Mouse (Mus musculus): Measurements from ENCODE around the gene Ankrd13b.

Ankrd13b gene

DNA sequence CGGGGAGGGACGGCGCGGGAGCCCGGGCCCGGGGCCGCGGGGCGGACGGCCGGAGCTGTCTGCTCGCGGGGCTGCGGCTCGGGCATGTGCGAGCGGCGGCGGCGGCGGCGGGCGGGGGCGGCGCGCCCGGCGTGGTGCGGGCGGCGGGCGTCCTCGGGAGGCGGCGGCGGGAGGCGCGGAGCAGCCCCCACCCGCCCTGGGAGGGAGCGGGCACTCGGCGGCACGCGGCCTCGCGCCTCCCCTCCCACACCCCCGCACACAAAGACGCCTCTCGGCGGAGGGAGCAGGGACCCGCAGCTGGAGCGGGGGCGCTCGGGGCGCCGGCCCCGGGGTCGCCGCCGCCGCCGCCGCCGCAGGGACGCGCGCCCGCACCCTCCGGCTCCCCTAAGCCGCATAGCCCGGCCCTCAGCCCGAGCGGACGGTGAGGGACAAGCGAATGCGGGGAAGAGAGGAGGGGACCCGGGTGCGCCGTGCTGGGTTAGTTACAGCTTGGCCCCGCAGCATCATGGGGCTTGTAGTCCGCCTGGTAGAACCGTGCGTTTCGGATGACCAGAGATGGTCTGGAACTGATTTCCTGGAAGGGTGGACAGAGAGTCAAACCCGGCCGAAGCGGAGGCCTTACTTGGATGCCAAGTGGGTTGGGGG is at the start of gene Ankrd13b:
TSS of gene Ankrd13b (minus strand) at position 88 of the 645 bp plus-strand sequence.
- in situ Hi-C loops (cut with MboI; ENCODE audit: low pct_unique_long_range_greater_than_20kb in 1 of 2, low sequenced_read_pairs in 2 of 2, unreplicated experiment in 1 of 2) = no loop called here

GRCm38 (mm10) chr11:77532202-77532846 is 42.8 kb upstream of the Ankrd13b start:
- in situ Hi-C loops (cut with MboI; ENCODE audit: low pct_unique_long_range_greater_than_20kb in 1 of 2, low sequenced_read_pairs in 2 of 2, unreplicated experiment in 1 of 2) = no loop called here

DNA sequence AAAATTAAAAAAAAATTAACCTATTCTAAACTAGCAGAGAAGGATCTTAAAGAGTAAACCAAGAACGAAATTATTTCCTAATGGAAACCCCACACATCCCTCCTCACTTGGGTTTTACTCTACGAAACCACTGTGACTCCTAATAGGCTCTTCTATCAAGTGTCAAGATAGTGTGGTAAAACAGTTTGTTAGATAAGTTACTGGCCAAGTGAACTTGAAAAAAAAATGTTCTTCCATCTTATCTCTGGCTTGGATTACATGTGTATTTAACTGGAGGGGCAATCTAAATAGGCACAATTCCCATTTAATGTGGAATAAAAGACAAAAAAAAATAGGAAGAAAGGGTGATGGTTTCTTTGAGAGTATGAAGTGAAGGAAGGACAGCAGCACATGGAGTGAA is 41.4 kb upstream of the Ankrd13b start:
- in situ Hi-C loops (cut with MboI; ENCODE audit: low pct_unique_long_range_greater_than_20kb in 1 of 2, low sequenced_read_pairs in 2 of 2, unreplicated experiment in 1 of 2) = no loop called here

DNA sequence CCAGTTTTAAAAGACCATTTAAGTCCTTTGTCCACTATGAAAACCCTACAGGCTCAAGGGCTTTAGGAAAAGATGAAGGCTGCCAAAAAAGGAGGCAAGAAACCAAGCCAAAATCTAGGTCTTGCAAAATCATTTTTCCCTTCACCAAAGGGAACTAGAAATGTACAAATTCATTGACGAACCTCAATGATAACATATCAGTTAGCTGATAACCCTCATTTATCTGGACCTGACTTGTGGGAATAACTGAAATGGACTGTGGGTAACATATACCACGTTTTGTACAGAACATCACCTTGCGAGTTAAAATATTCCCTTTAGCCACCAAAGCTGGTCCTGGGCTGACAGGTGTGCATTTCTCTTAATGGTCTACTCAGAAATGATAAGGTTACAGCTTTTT is 40.2 kb upstream of the Ankrd13b start:
- in situ Hi-C loops (cut with MboI; ENCODE audit: low pct_unique_long_range_greater_than_20kb in 1 of 2, low sequenced_read_pairs in 2 of 2, unreplicated experiment in 1 of 2) = loop anchor here in 1 of 2 experiments (10.0 kb wide), 1 partner anchor 285 kb away; no protein-coding TSS in a partner anchor

GRCm38 (mm10) chr11:77528420-77528819 is 38.9 kb upstream of the Ankrd13b start:
- in situ Hi-C loops (cut with MboI; ENCODE audit: low pct_unique_long_range_greater_than_20kb in 1 of 2, low sequenced_read_pairs in 2 of 2, unreplicated experiment in 1 of 2) = loop anchor here in 1 of 2 experiments (10.0 kb wide), 1 partner anchor 286 kb away; no protein-coding TSS in a partner anchor

GRCm38 (mm10) chr11:77525804-77526486 is 36.5 kb upstream of the Ankrd13b start:
- in situ Hi-C loops (cut with MboI; ENCODE audit: low pct_unique_long_range_greater_than_20kb in 1 of 2, low sequenced_read_pairs in 2 of 2, unreplicated experiment in 1 of 2) = loop anchor here in 1 of 2 experiments (10.0 kb wide), 1 partner anchor 289 kb away; no protein-coding TSS in a partner anchor

GRCm38 (mm10) chr11:77520601-77521529 is 31.4 kb upstream of the Ankrd13b start:
- in situ Hi-C loops (cut with MboI; ENCODE audit: low pct_unique_long_range_greater_than_20kb in 1 of 2, low sequenced_read_pairs in 2 of 2, unreplicated experiment in 1 of 2) = loop anchor here in 1 of 2 experiments (10.0 kb wide), 1 partner anchor 294 kb away; no protein-coding TSS in a partner anchor

DNA sequence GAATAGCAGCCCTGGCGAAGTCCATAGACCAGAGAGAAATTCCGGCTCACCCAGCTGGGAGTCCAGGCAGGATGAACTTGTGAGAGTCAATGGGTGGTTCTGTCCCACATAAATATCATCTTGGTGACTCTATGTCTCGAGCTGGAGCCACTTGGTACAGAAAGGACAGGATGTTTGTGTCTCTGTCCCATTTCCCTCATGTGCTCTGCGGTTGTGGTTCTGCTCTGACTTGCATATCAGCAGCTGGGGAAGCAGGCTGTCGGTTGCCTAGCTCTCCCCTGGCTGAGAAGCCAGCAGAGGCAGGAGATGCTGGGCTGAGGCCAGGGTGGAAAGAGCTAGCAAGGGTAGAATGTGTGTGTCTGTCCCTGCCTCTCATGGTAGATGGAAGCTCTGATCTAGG is 29.6 kb upstream of the Ankrd13b start, which contains the start of gene Gm10392:
TSS of gene Gm10392 (minus strand) at position 156 of the 400 bp plus-strand sequence.
- in situ Hi-C loops (cut with MboI; ENCODE audit: low pct_unique_long_range_greater_than_20kb in 1 of 2, low sequenced_read_pairs in 2 of 2, unreplicated experiment in 1 of 2) = no loop called here

- in situ Hi-C loops (cut with MboI; ENCODE audit: low pct_unique_long_range_greater_than_20kb in 1 of 2, low sequenced_read_pairs in 2 of 2, unreplicated experiment in 1 of 2) = no loop called here
Measured at GRCm38 (mm10) chr11:77518051-77518798, 28.7 kb upstream of the Ankrd13b start.

- in situ Hi-C loops (cut with MboI; ENCODE audit: low pct_unique_long_range_greater_than_20kb in 1 of 2, low sequenced_read_pairs in 2 of 2, unreplicated experiment in 1 of 2) = no loop called here
Measured at GRCm38 (mm10) chr11:77516553-77517425, 27.3 kb upstream of the Ankrd13b start.

DNA sequence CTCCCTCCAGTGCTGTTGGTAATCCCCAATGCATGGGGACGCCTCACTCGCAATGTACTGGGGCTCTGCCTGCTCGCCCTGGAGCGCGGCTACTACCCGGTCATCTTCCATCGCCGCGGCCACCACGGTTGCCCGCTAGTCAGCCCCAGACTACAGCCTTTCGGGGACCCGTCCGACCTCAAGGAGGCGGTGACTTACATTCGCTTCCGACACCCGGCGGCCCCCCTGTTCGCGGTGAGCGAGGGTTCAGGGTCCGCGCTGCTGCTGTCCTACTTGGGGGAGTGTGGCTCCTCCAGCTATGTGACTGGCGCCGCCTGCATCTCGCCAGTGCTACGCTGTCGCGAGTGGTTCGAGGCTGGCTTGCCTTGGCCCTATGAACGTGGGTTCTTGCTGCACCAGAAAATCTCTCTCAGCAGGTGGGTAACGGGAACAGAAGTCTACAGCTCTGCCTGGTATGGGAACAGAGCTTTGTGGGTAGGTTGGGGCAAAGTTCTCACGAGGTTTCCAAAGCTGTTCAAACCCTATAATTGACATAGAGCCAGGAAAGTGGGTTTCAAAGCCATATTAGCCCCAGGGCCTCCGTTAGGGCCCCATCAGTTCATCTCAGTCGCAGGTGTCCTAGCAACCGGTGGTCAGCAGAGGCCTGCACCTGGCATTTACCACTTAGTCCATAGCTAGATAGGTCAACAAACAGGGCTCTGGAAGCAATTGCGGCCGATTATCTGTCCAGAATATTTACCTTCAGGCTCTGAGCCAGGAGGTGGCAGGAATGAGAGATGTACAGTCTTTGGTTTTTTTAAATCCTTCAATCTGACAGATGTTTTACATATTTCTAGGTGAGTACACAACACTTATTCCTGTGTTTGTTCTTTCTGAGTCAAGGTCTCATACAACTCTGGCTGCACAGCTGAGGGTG is 26.4 kb upstream of the Ankrd13b start, which contains the start of gene Trp53i13:
TSS of gene Trp53i13 (minus strand) at position 344 of the 916 bp plus-strand sequence.
- in situ Hi-C loops (cut with MboI; ENCODE audit: low pct_unique_long_range_greater_than_20kb in 1 of 2, low sequenced_read_pairs in 2 of 2, unreplicated experiment in 1 of 2) = no loop called here

DNA sequence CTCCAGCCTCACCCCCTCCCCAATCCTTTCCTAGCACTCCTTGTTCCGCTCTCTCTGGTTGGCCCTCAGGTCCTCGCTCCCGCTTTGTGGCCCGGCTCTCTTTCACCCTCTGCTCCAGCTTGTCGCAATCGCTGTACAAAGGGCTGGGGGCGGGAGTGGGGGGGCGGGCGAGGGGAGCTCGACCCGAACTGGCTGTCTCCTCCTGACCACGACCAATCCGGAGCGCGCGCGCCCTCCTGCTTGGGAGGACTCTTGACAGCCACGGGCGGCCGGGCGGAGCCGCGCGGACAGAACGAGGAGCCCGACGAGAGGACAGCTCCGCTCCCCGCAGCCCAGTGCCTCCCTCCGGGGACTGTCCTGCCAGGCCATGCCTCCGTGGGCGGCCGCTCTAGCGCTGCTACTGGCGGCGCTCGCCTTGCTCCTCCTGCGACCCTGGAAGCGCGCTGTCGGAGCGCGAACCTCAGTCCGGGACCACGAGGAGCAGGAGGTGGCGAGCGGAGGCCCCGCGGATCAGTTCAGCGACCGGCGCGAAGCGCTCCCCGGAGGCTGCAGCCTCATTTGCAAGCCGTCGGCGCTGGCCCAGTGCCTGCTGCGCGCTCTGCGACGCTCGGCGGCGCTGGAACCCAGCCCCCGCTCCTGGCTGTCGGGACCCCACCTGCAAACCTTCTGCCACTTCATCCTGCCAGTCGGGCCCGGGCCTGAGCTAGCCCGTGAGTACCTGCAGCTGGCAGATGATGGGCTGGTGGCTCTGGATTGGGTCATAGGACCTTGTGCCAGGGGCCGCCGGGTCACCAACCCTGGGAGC is 25.6 kb upstream of the Ankrd13b start, which contains the start of gene Abhd15:
TSS of gene Abhd15 (plus strand) at position 290 of the 805 bp plus-strand sequence.
- in situ Hi-C loops (cut with MboI; ENCODE audit: low pct_unique_long_range_greater_than_20kb in 1 of 2, low sequenced_read_pairs in 2 of 2, unreplicated experiment in 1 of 2) = no loop called here

- in situ Hi-C loops (cut with MboI; ENCODE audit: low pct_unique_long_range_greater_than_20kb in 1 of 2, low sequenced_read_pairs in 2 of 2, unreplicated experiment in 1 of 2) = no loop called here
Measured at GRCm38 (mm10) chr11:77514281-77514831, 24.9 kb upstream of the Ankrd13b start.

- in situ Hi-C loops (cut with MboI; ENCODE audit: low pct_unique_long_range_greater_than_20kb in 1 of 2, low sequenced_read_pairs in 2 of 2, unreplicated experiment in 1 of 2) = no loop called here
Measured at GRCm38 (mm10) chr11:77513811-77514170, 24.3 kb upstream of the Ankrd13b start.

Data from mouse embryonic stem cell (cell line).